Mouse (Mus musculus) urinary bladder, postnatal 14 days (tissue): Measurements from ENCODE around the gene Cldn15.
"Not testable (repeated sequence)": the region's sequence is repeated elsewhere in the genome, so short reads cannot be mapped to it uniquely, and the experiment has no call there.

ENCODE experiments used
- DNase-seq: peaks from one replicate; pipeline ENCODE4 v3.0.0; 2021; ENCODE audit warnings: low spot score

The Cldn15 gene

GRCm38 (mm10) chr5:136966331-136966730 is at the start of gene Cldn15:
Gene Cldn15, plus strand, starts transcription at chr5:136966616.
- DNase-seq: peak; percentile 10

- no peak for DNase-seq
These were observed 48.7 kb upstream of the Cldn15 start for GRCm38 (mm10) chr5:136917613-136918242.

GRCm38 (mm10) chr5:136918655-136919472 is 47.6 kb upstream of the Cldn15 start:
- peak; percentile 62 for DNase-seq

GRCm38 (mm10) chr5:136919546-136920301 is 46.7 kb upstream of the Cldn15 start:
- no peak for DNase-seq

- no peak for DNase-seq
These were observed 43.6 kb upstream of the Cldn15 start for GRCm38 (mm10) chr5:136922830-136923229.

GRCm38 (mm10) chr5:136923751-136924478 is 42.5 kb upstream of the Cldn15 start:
- DNase-seq: no peak

GRCm38 (mm10) chr5:136929073-136929472 is 37.3 kb upstream of the Cldn15 start:
- DNase-seq: peak; percentile 85

- no peak for DNase-seq
These were observed 34.5 kb upstream of the Cldn15 start for GRCm38 (mm10) chr5:136931896-136932295.

- DNase-seq: no peak
These were observed 33.5 kb upstream of the Cldn15 start for GRCm38 (mm10) chr5:136932956-136933355.

- no peak for DNase-seq
These were observed 32.5 kb upstream of the Cldn15 start for GRCm38 (mm10) chr5:136933930-136934329.

GRCm38 (mm10) chr5:136935905-136936695 is 30.3 kb upstream of the Cldn15 start:
- no peak for DNase-seq

GRCm38 (mm10) chr5:136936750-136937149 is 29.7 kb upstream of the Cldn15 start:
- no peak for DNase-seq

- peak; percentile 20 for DNase-seq
These were observed 28.8 kb upstream of the Cldn15 start for GRCm38 (mm10) chr5:136937621-136938020.

GRCm38 (mm10) chr5:136939284-136939683 is 27.1 kb upstream of the Cldn15 start:
- no peak for DNase-seq

- DNase-seq: not testable (repeated sequence)
These were observed 26.4 kb upstream of the Cldn15 start for GRCm38 (mm10) chr5:136940029-136940428.

GRCm38 (mm10) chr5:136940845-136941560 is 25.4 kb upstream of the Cldn15 start:
- no peak for DNase-seq

GRCm38 (mm10) chr5:136942781-136943180 is 23.6 kb upstream of the Cldn15 start:
- no peak for DNase-seq

GRCm38 (mm10) chr5:136943382-136943781 is 23.0 kb upstream of the Cldn15 start:
- DNase-seq: no peak

- no peak for DNase-seq
These were observed 21.3 kb upstream of the Cldn15 start for GRCm38 (mm10) chr5:136945084-136945483.

GRCm38 (mm10) chr5:136947874-136948273 is 18.5 kb upstream of the Cldn15 start:
- DNase-seq: no peak
